Mouse (Mus musculus): ENCODE measurements at regions not wholly inside any gene's neighbourhood (a gene's known extent, or its start where the extent isn't known, plus 50 kb on each side); places are given as distances from the start of the nearest gene placed in this dataset.
A peak's percentile ranks its signal among the peaks of the same experiment; 100 is the strongest.
"Not testable (repeated sequence)": the region's sequence is repeated elsewhere in the genome, so short reads cannot be mapped to it uniquely, and the experiment has no call there.

DNA sequence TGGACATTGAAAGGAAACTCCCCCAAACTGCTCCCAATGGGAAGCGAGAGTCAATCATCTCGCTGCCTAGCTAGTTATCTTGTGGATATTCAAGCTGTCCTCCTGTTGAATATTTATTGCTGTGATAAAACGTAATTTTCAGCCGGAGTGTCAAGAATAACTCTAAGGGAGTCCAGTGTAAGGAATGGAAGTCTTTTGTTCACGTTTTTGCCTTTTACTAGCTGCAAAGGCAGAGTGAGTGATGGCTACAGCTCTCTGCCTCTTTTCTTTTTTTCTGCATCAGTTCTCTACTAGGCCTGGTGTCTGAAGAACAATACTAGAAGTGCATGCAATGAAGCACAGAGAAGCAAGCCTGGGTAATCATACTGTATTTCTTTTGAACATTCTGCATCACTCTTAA, 679.7 kb downstream of the Trib2 start:
- Histone ChIP-seq H3K9ac (replicated peaks) (no peak overlapping the region), H3K27ac (replicated peaks) (no peak overlapping the region), H3K4me1 (no peaks in the 10 kb centered on the region), H3K27me3 (no peaks in the 10 kb centered on the region), H3K4me2 (replicated peaks) (no peak overlapping the region), H3K9me3 (no peaks in the 10 kb centered on the region), H3K4me3 (no peak overlapping the region), H3K36me3 (no peaks in the 10 kb centered on the region)
- WGBS, result 57% methylated on average over 5 of the region's 5 CpGs
- no peak for ATAC-seq (replicated peaks)

- H3K4me3 ChIP-seq, result no peak overlapping the region
- no peaks in the 10 kb centered on the region for H3K27me3 ChIP-seq
- no peaks in the 10 kb centered on the region for H3K9me3 ChIP-seq
- H3K36me3 ChIP-seq, result no peaks in the 10 kb centered on the region
- H3K27ac ChIP-seq (replicated peaks), result no peak overlapping the region
- no peak overlapping the region for H3K4me2 ChIP-seq (replicated peaks)
- no peak overlapping the region for H3K9ac ChIP-seq (replicated peaks)
- peaks cover 8% of the 10 kb centered on the region; the same call in 1 of the 2 replicates for H3K4me1 ChIP-seq
- 72% methylated on average over 3 of the region's 3 CpGs for whole genome bisulfite sequencing
- ATAC-seq (replicated peaks), result no peak
Measured at GRCm38 (mm10) chr12:15124179-15124578, 692.5 kb downstream of the Trib2 start.

DNA sequence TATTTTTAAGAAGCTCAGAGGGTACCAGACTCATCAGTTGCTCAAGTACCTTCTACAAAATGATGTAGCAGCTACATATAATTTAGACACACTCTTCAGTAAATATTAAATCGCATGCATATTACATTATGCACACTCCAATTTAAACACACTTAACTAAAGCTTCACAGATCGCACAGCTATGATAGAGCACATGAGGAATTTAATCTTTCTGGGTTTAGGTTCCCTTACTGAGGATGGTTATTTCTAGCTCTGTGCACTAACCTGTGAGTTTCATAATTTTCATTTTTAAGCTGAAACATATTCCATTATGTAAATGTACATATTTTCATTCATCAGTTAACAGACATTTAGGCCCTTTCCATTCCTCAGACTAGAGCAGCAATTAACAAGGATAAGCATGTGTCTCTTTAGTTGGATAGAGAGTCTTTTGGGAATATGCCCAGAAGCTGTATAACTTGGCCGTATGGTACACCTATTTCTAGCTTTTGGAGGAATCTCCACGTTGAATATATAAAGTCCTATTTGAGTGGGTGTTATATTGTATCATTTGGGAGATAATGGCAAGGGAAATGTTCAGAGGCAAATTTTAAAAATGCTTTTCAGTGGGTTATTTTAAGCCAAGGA, 694.0 kb downstream of the Trib2 start:
- peak overlapping the region; percentile 23; the same call in 1 of the 2 replicates for H3K27ac ChIP-seq (replicated peaks)
- WGBS, result 68% methylated on average over 4 of the region's 4 CpGs
- H3K4me1 ChIP-seq, result peaks cover 8% of the 10 kb centered on the region; the same call in 1 of the 2 replicates
- no peak overlapping the region for H3K4me3 ChIP-seq
- no peak overlapping the region for H3K9ac ChIP-seq (replicated peaks)
- H3K27me3 ChIP-seq, result no peaks in the 10 kb centered on the region
- H3K36me3 ChIP-seq, result no peaks in the 10 kb centered on the region
- H3K4me2 ChIP-seq (replicated peaks), result no peak overlapping the region
- H3K9me3 ChIP-seq, result no peaks in the 10 kb centered on the region
- ATAC-seq (replicated peaks), result peak; percentile 69

- Histone ChIP-seq H3K36me3 (no peaks in the 10 kb centered on the region), H3K4me1 (no peaks in the 10 kb centered on the region), H3K27ac (replicated peaks) (no peak overlapping the region), H3K4me2 (replicated peaks) (no peak overlapping the region), H3K27me3 (no peaks in the 10 kb centered on the region), H3K4me3 (no peak overlapping the region), H3K9ac (replicated peaks) (no peak overlapping the region), H3K9me3 (no peaks in the 10 kb centered on the region)
- ATAC-seq (replicated peaks), result no peak
- WGBS, result 89% methylated on average over 3 of the region's 3 CpGs
Measured at GRCm38 (mm10) chr12:15115556-15115955, 701.2 kb downstream of the Trib2 start.

DNA sequence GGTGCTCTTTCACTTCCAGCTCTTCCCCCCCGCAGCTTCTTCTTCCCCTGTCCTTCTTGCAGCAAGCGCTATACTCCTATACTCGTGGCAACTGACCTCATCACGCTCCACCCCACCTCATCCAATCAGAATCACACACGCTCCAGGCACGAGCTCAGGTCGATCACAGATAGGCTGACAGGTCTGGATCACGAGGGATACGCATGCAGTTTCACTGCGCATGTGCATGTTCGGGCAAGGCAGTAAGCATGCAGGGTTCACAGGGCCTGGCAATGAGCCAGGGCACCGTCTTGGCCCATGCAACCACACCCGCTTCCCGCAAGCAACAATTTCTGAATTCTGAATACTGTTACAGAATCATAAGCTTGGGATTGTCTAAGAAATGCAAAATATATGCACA, 701.9 kb downstream of the Trib2 start:
- H3K9me3 ChIP-seq, result no peaks in the 10 kb centered on the region
- no peaks in the 10 kb centered on the region for H3K36me3 ChIP-seq
- no peak overlapping the region for H3K9ac ChIP-seq (replicated peaks)
- H3K4me3 ChIP-seq, result no peak overlapping the region
- H3K27me3 ChIP-seq, result no peaks in the 10 kb centered on the region
- no peak for ATAC-seq (replicated peaks)
- 91% methylated on average over 14 of the region's 14 CpGs for WGBS
- H3K27ac ChIP-seq (replicated peaks), result no peak overlapping the region
- no peaks in the 10 kb centered on the region for H3K4me1 ChIP-seq
- no peak overlapping the region for H3K4me2 ChIP-seq (replicated peaks)

DNA sequence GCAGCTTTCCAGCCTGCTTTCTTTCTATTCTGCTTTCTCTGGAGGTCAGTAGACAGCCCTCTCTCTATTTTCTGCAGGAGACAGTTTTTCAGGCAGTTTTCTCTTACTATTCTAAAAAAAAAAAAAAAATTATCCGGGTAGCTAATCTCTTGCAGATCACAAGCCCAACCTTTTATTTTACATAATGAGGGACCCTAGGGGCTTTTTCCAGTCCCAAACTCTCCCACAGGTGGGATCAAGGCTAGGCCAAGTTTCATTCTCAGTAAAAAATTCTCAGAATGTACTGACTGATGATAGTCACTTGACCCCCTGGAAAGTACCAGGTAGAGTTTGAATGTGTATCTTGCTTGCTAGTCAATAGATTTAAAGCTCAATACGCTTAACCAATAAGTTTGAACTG, 705.7 kb downstream of the Trib2 start:
- H3K9me3 ChIP-seq, result no peaks in the 10 kb centered on the region
- no peaks in the 10 kb centered on the region for H3K36me3 ChIP-seq
- H3K27me3 ChIP-seq, result no peaks in the 10 kb centered on the region
- H3K4me2 ChIP-seq (replicated peaks), result no peak overlapping the region
- no peak for ATAC-seq (replicated peaks)
- 65% methylated on average over 2 of the region's 2 CpGs for WGBS
- H3K27ac ChIP-seq (replicated peaks), result no peak overlapping the region
- no peaks in the 10 kb centered on the region for H3K4me1 ChIP-seq
- H3K4me3 ChIP-seq, result no peak overlapping the region
- no peak overlapping the region for H3K9ac ChIP-seq (replicated peaks)

DNA sequence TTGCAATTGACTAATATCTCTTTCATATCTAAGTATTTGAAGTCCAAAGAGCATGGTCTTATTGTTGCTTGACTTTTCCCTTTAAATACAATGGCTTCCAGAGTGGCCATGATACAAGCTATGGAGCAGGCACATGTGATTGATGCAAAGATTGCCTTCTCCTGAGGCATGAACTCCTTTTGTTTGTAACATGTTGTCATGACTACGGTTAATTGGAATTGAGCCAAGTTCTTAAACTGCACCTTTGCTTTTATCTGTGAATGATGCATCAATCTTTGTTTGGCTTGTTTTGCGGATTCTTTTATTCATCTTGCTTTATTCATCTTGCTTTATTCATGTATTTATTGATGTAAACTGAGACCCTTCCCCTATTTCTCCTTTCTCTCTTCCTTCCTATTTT, 711.8 kb downstream of the Trib2 start:
- 60% methylated on average over 2 of the region's 2 CpGs for whole genome bisulfite sequencing
- no peak overlapping the region for H3K9ac ChIP-seq (replicated peaks)
- H3K36me3 ChIP-seq, result no peaks in the 10 kb centered on the region
- no peak overlapping the region for H3K4me2 ChIP-seq (replicated peaks)
- no peaks in the 10 kb centered on the region for H3K4me1 ChIP-seq
- no peaks in the 10 kb centered on the region for H3K9me3 ChIP-seq
- H3K27ac ChIP-seq (replicated peaks), result no peak overlapping the region
- H3K4me3 ChIP-seq, result no peak overlapping the region
- no peaks in the 10 kb centered on the region for H3K27me3 ChIP-seq
- ATAC-seq (replicated peaks), result no peak

- WGBS, result 65% methylated on average over 2 of the region's 2 CpGs
- H3K4me3 ChIP-seq, result no peak overlapping the region
- H3K4me2 ChIP-seq (replicated peaks), result no peak overlapping the region
- H3K4me1 ChIP-seq, result no peaks in the 10 kb centered on the region
- no peaks in the 10 kb centered on the region for H3K9me3 ChIP-seq
- no peak overlapping the region for H3K9ac ChIP-seq (replicated peaks)
- ATAC-seq (replicated peaks), result 0 out of 2 replicates have a peak, but pooled peaks have one; percentile 35
- no peaks in the 10 kb centered on the region for H3K36me3 ChIP-seq
- no peak overlapping the region for H3K27ac ChIP-seq (replicated peaks)
- no peaks in the 10 kb centered on the region for H3K27me3 ChIP-seq
Measured at GRCm38 (mm10) chr12:15078615-15079014, 738.1 kb downstream of the Trib2 start.

DNA sequence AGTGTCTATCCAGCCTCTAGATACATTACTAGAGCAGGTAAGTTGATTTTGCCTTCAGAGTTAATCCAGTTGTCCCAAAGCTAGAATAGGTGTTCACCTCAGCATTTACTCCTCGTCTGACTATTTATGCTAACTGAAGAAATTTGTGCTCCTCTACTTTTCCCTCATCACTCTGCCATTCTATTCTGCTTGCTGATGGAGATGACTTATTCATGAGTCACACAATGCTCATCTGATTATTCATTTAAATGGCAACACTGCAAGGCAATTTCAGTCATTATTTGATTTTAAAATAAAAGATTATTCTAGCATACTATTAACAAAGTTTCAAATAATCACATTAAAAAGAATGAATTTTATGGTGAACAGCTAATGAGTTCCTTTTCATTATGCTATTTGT, 752.4 kb downstream of the Trib2 start:
- Histone ChIP-seq H3K27me3 (no peaks in the 10 kb centered on the region), H3K4me3 (no peak overlapping the region), H3K27ac (replicated peaks) (no peak overlapping the region), H3K9me3 (no peaks in the 10 kb centered on the region), H3K4me1 (no peaks in the 10 kb centered on the region; the same call in 1 of the 2 replicates), H3K36me3 (no peaks in the 10 kb centered on the region), H3K4me2 (replicated peaks) (no peak overlapping the region), H3K9ac (replicated peaks) (no peak overlapping the region)
- WGBS, result 52% methylated on average over 1 of the region's 1 CpGs
- ATAC-seq (replicated peaks), result peak; percentile 64

DNA sequence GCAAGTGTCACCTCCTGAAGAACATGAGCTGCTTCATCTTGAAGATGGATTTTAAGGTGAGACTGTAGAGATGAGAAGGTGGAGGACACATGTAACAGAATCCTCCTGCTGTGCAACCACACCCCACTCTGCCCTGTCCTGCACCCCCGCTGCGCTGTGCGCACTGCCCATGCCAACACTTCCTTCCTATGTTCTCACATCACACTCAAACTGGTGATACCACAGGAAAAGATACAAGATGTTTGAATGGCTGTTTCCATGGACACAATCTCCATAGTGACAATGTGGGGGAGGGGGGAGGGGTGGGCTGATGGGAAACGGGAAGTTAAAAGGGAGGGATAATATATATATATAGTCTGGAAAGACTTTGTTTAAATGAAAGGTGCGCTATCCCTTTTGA, 765.3 kb downstream of the Trib2 start:
- no peak overlapping the region for H3K9ac ChIP-seq (replicated peaks)
- no peak for ATAC-seq (replicated peaks)
- no peak overlapping the region for H3K27ac ChIP-seq (replicated peaks)
- H3K4me1 ChIP-seq, result no peaks in the 10 kb centered on the region
- 85% methylated on average over 5 of the region's 5 CpGs for WGBS
- H3K9me3 ChIP-seq, result no peaks in the 10 kb centered on the region
- no peak overlapping the region for H3K4me3 ChIP-seq
- no peaks in the 10 kb centered on the region for H3K27me3 ChIP-seq
- no peak overlapping the region for H3K4me2 ChIP-seq (replicated peaks)
- no peaks in the 10 kb centered on the region for H3K36me3 ChIP-seq

DNA sequence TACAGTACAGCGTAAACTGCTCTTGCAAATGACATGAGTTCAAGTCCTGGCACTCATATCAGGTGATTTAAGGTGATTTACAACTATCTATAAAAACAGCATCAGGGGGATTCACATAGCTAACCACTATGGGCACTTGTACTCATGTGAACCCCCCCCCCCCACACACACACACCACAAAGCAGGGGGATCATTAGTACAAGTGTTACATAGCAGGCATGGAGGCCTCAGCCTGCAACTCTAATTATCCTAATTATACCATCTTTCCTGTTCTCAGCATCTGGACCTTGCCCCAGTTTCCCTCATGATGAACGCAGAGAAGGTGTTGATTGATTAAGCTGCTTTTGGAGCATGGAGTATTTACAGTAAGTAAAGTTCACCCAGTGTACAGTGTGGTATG, 773.5 kb downstream of the Trib2 start:
- H3K4me1 ChIP-seq, result no peaks in the 10 kb centered on the region
- H3K36me3 ChIP-seq, result no peaks in the 10 kb centered on the region
- WGBS, result 64% methylated on average over 2 of the region's 2 CpGs
- no peak overlapping the region for H3K4me3 ChIP-seq
- no peak for ATAC-seq (replicated peaks)
- no peaks in the 10 kb centered on the region for H3K9me3 ChIP-seq
- H3K9ac ChIP-seq (replicated peaks), result no peak overlapping the region
- H3K27me3 ChIP-seq, result no peaks in the 10 kb centered on the region
- H3K4me2 ChIP-seq (replicated peaks), result no peak overlapping the region
- no peak overlapping the region for H3K27ac ChIP-seq (replicated peaks)

GRCm38 (mm10) chr12:15011091-15011490, 805.6 kb downstream of the Trib2 start:
- H3K4me3 ChIP-seq, result no peak overlapping the region
- H3K27ac ChIP-seq (replicated peaks), result no peak overlapping the region
- H3K9me3 ChIP-seq, result no peaks in the 10 kb centered on the region
- no peak for ATAC-seq (replicated peaks)
- H3K4me2 ChIP-seq (replicated peaks), result no peak overlapping the region
- H3K36me3 ChIP-seq, result no peaks in the 10 kb centered on the region
- H3K4me1 ChIP-seq, result no peaks in the 10 kb centered on the region
- no peaks in the 10 kb centered on the region for H3K27me3 ChIP-seq
- H3K9ac ChIP-seq (replicated peaks), result no peak overlapping the region

GRCm38 (mm10) chr12:15002401-15002800, 814.3 kb downstream of the Trib2 start:
- 72% methylated on average over 1 of the region's 1 CpGs for WGBS
- not testable (repeated sequence) for H3K27me3 ChIP-seq; H3K9me3 ChIP-seq; H3K4me2 ChIP-seq (replicated peaks); H3K4me1 ChIP-seq; H3K36me3 ChIP-seq; H3K9ac ChIP-seq (replicated peaks); H3K4me3 ChIP-seq; H3K27ac ChIP-seq (replicated peaks); ATAC-seq (replicated peaks)
